Mouse (Mus musculus) liver, postnatal 0 days (tissue): ENCODE results near the gene Sipa1l2.

Experiments used
- CTCF ChIP-seq: sonication (generic); IDR thresholded peaks from 2 replicates; pipeline ENCODE4 v1.5.1; 2016; ENCODE audit warnings: antibody characterized with exemption, low read depth
- EP300 ChIP-seq: IDR thresholded peaks from 2 replicates; pipeline ENCODE4 v1.6.1; 2016; ENCODE audit warnings: antibody characterized with exemption, low read depth, mild to moderate bottlenecking

GRCm38 (mm10) chr8:125576127-125576526, 6.5 kb upstream of the Sipa1l2 start:
- no peak for TF ChIP-seq CTCF
- no peak for TF ChIP-seq EP300
